Comparison of ENCODE assay signal across 23 mouse cellular contexts in genomic region chr15:78462981-78463380, GRCm38 (mm10). TPM values are rescaled to one million over a fixed set of nuclear protein-coding genes. Genes with fewer than 3 reads are reported as not detected.
DNase-seq lines count a peak whose midpoint lies in the region; ATAC-seq and TF ChIP-seq lines count a peak whose summit lies in the region.
"Had no signal": no experiment of that assay in that cellular context is flagged by ENCODE, and none has a peak within 500 bp of the region (broad histone marks: within the 10 kb centered on the region; RNA-seq: fewer than 3 reads in every experiment).

No protein-coding gene starts in this region.

- WGBS in lung, postnatal 0 days: 28% methylated on average over 2 of the region's 2 CpGs
- 83% methylated on average over 2 of the region's 2 CpGs for WGBS in hindbrain, embryonic 11.5 days

- H3K27me3 ChIP-seq in lung, postnatal 0 days (replicated peaks; ENCODE audit: insufficient read depth, low read length): no peaks in the 10 kb centered on the region
- H3K27me3 ChIP-seq in hindbrain, embryonic 11.5 days (ENCODE audit: control insufficient read depth, insufficient read depth, low read length): no peaks in the 10 kb centered on the region
- H3K27me3 ChIP-seq: forebrain, embryonic 12.5 days; hindbrain, embryonic 15.5 days; limb, embryonic 15.5 days had no signal

- H3K27ac ChIP-seq in lung, postnatal 0 days (ENCODE audit: low read length): no peak overlapping the region
- H3K27ac ChIP-seq in hindbrain, embryonic 11.5 days (ENCODE audit: low read depth, low read length): no peak overlapping the region
- H3K27ac ChIP-seq: forebrain, embryonic 12.5 days; heart, embryonic 13.5 days; hindbrain, embryonic 15.5 days; limb, embryonic 15.5 days; midbrain, embryonic 12.5 days had no signal

- no peaks in the 10 kb centered on the region for H3K9me3 ChIP-seq in lung, postnatal 0 days (ENCODE audit: low read length)
- no peaks in the 10 kb centered on the region for H3K9me3 ChIP-seq in hindbrain, embryonic 11.5 days (ENCODE audit: control insufficient read depth, low read length)
- H3K9me3 ChIP-seq: forebrain, embryonic 12.5 days; heart, embryonic 13.5 days; hindbrain, embryonic 15.5 days; limb, embryonic 15.5 days; midbrain, embryonic 12.5 days had no signal

- H3K4me1 ChIP-seq in lung, postnatal 0 days (ENCODE audit: insufficient read depth, low read depth, low read length): no peaks in the 10 kb centered on the region
- H3K4me1 ChIP-seq in hindbrain, embryonic 11.5 days (replicated peaks; ENCODE audit: control insufficient read depth, insufficient read depth, low read length): no peaks in the 10 kb centered on the region
- H3K4me1 ChIP-seq: forebrain, embryonic 12.5 days; hindbrain, embryonic 15.5 days; limb, embryonic 15.5 days; midbrain, embryonic 12.5 days had no signal

- H3K36me3 ChIP-seq in lung, postnatal 0 days (ENCODE audit: insufficient read depth, low read length): no peaks in the 10 kb centered on the region
- no peaks in the 10 kb centered on the region for H3K36me3 ChIP-seq in hindbrain, embryonic 11.5 days (ENCODE audit: control insufficient read depth, insufficient read depth, low read length)
- H3K36me3 ChIP-seq: forebrain, embryonic 12.5 days; heart, embryonic 13.5 days; hindbrain, embryonic 15.5 days; limb, embryonic 15.5 days; midbrain, embryonic 12.5 days had no signal

- no peak overlapping the region for H3K4me2 ChIP-seq in lung, postnatal 0 days (replicated peaks; ENCODE audit: low read depth, low read length)
- H3K4me2 ChIP-seq in hindbrain, embryonic 11.5 days (replicated peaks; ENCODE audit: low read depth, low read length): no peak overlapping the region
- H3K4me2 ChIP-seq: forebrain, embryonic 12.5 days; heart, embryonic 13.5 days; hindbrain, embryonic 15.5 days; limb, embryonic 15.5 days; midbrain, embryonic 12.5 days had no signal

- TF ChIP-seq CTCF in lung, postnatal 0 days (IDR thresholded peaks at IDR 0.05): peak; percentile 4; the same call in 1 of the 2 replicates

- no peak for TF ChIP-seq EP300 in lung, postnatal 0 days (IDR thresholded peaks at IDR 0.05)

- H3K9ac ChIP-seq in lung, postnatal 0 days (replicated peaks; ENCODE audit: low read depth): no peak overlapping the region
- no peak overlapping the region for H3K9ac ChIP-seq in hindbrain, embryonic 11.5 days (ENCODE audit: low read depth, low read length)
- H3K9ac ChIP-seq: forebrain, embryonic 12.5 days; heart, embryonic 13.5 days; hindbrain, embryonic 15.5 days; limb, embryonic 15.5 days; liver, postnatal 0 days; midbrain, embryonic 12.5 days had no signal

- H3K4me3 ChIP-seq in lung, postnatal 0 days (ENCODE audit: low read depth, low read length): no peak overlapping the region
- no peak overlapping the region for H3K4me3 ChIP-seq in hindbrain, embryonic 11.5 days (ENCODE audit: low read depth, low read length)
- H3K4me3 ChIP-seq: forebrain, embryonic 12.5 days; heart, embryonic 13.5 days; hindbrain, embryonic 15.5 days; limb, embryonic 15.5 days; midbrain, embryonic 12.5 days had no signal

- no peak for DNase-seq in lung, postnatal 0 days (ENCODE audit: low spot score)
- no peak for DNase-seq in lung, postnatal 14 days
- DNase-seq in thymus, postnatal 36 days: peak; percentile 30 to 44
- DNase-seq in hindbrain, embryonic 11.5 days (ENCODE audit: low spot score): no peak
- DNase-seq in gastrocnemius, postnatal 25 days: no peak
- DNase-seq in cerebellum, adult 9-11 months: no peak
- DNase-seq: cerebellum, adult 18-20 months; heart, adult 11 months; heart, postnatal 36 days; kidney, adult 11 months; layer of hippocampus, postnatal 36 days; liver, postnatal 0 days; lung, postnatal 4 days; right cerebral cortex, postnatal 4 days had no signal

- no peak for ATAC-seq in lung, postnatal 0 days
- peak; percentile 85 for ATAC-seq in activated CD4-positive, CD25-positive, alpha-beta regulatory T cell, adult 4 months
- ATAC-seq in monocyte, adult 5-6 weeks (replicated peaks; ENCODE audit: insufficient number of reproducible peaks, low FRiP score, low TSS enrichment, poor library complexity, severe bottlenecking): peak; percentile 60; the same call in 1 of the 2 replicates
- no peak for ATAC-seq in hindbrain, embryonic 11.5 days (ENCODE audit: low FRiP score)
- ATAC-seq: liver, postnatal 0 days had no signal

RNA-seq across cellular contexts. Expression of gene Tmprss6, which starts 5.5 kb away (rescaled TPM):
- polyA plus RNA-seq in lung, postnatal 0 days (2015; fragmentation: Nextera tagmentation; extraction: Ambion mirVana): 0.20 and 0.23 TPM in 2 replicates
- polyA plus RNA-seq in activated CD4-positive, CD25-positive, alpha-beta regulatory T cell, adult 4 months (2017; shearing (Covaris generic)): not detected
- total RNA-seq in monocyte, adult 5-6 weeks (2017): 0.58 TPM in 1 of 3 replicates, not detected in the others
- polyA plus RNA-seq in hindbrain, embryonic 11.5 days (2014; fragmentation: Nextera tagmentation; extraction: Ambion mirVana): 0.05 and 0.24 TPM in 2 replicates
- total RNA-seq in gastrocnemius, postnatal 25 days (2021): not detected
- total RNA-seq: heart, postnatal 36 days; left cerebral cortex, postnatal 14 days had no signal

RNA-seq across cellular contexts. Expression of gene Il2rb, which starts 32.1 kb away (rescaled TPM):
- polyA plus RNA-seq in lung, postnatal 0 days (2015; fragmentation: Nextera tagmentation; extraction: Ambion mirVana): 0.63 and 0.67 TPM in 2 replicates
- polyA plus RNA-seq in activated CD4-positive, CD25-positive, alpha-beta regulatory T cell, adult 4 months (2017; shearing (Covaris generic)): 100 to 1,000 TPM; 489 to 584 TPM
- 102 to 350 TPM (median 102 TPM) in 3 replicates for total RNA-seq in monocyte, adult 5-6 weeks (2017)
- polyA plus RNA-seq in hindbrain, embryonic 11.5 days (2014; fragmentation: Nextera tagmentation; extraction: Ambion mirVana): not detected in 2 replicates
- total RNA-seq in gastrocnemius, postnatal 25 days (2021): not detected
- total RNA-seq: gastrocnemius, adult 8-10 months had no signal
- polyA plus RNA-seq: forebrain, embryonic 12.5 days; midbrain, embryonic 12.5 days had no signal

RNA-seq across cellular contexts. Expression of gene Kctd17, which starts 34.6 kb away (rescaled TPM):
- 23.4 and 27.4 TPM in 2 replicates for polyA plus RNA-seq in lung, postnatal 0 days (2015; fragmentation: Nextera tagmentation; extraction: Ambion mirVana)
- 1 to 10 TPM; 9.0 to 9.7 TPM for polyA plus RNA-seq in activated CD4-positive, CD25-positive, alpha-beta regulatory T cell, adult 4 months (2017; shearing (Covaris generic))
- total RNA-seq in monocyte, adult 5-6 weeks (2017): 4.6 to 6.1 TPM (median 5.0 TPM) in 3 replicates
- 62.7 and 65.8 TPM in 2 replicates for polyA plus RNA-seq in hindbrain, embryonic 11.5 days (2014; fragmentation: Nextera tagmentation; extraction: Ambion mirVana)
- 10 to 100 TPM; 15.8 to 22.8 TPM for total RNA-seq in gastrocnemius, postnatal 25 days (2021)

RNA-seq across cellular contexts. Expression of gene Mpst, which starts 56.8 kb away (rescaled TPM):
- 4.1 TPM in 2 replicates for polyA plus RNA-seq in lung, postnatal 0 days (2015; fragmentation: Nextera tagmentation; extraction: Ambion mirVana)
- 1 to 10 TPM; 1.8 to 6.5 TPM for polyA plus RNA-seq in activated CD4-positive, CD25-positive, alpha-beta regulatory T cell, adult 4 months (2017; shearing (Covaris generic))
- 5.8 to 10.2 TPM (median 8.7 TPM) in 3 replicates for total RNA-seq in monocyte, adult 5-6 weeks (2017)
- 2.6 and 2.7 TPM in 2 replicates for polyA plus RNA-seq in hindbrain, embryonic 11.5 days (2014; fragmentation: Nextera tagmentation; extraction: Ambion mirVana)
- 10 to 100 TPM; 55.7 to 56.8 TPM for total RNA-seq in gastrocnemius, postnatal 25 days (2021)

RNA-seq across cellular contexts. Expression of gene Tst, which starts 57.3 kb away (rescaled TPM):
- polyA plus RNA-seq in lung, postnatal 0 days (2015; fragmentation: Nextera tagmentation; extraction: Ambion mirVana): 160 and 171 TPM in 2 replicates
- polyA plus RNA-seq in activated CD4-positive, CD25-positive, alpha-beta regulatory T cell, adult 4 months (2017; shearing (Covaris generic)): 1 to 10 TPM; 4.0 to 4.6 TPM
- 2.2 TPM in 1 of 3 replicates, not detected in the others for total RNA-seq in monocyte, adult 5-6 weeks (2017)
- 8.5 TPM in 2 replicates for polyA plus RNA-seq in hindbrain, embryonic 11.5 days (2014; fragmentation: Nextera tagmentation; extraction: Ambion mirVana)
- 10 to 100 TPM; 18.4 to 26.5 TPM for total RNA-seq in gastrocnemius, postnatal 25 days (2021)

Comparison
In these comparisons a context has a peak if more than half of its experiments do, and no peak if none do; other contexts are left out.
1. ATAC-seq: peak in activated CD4-positive, CD25-positive, alpha-beta regulatory T cell, adult 4 months (single experiment) and monocyte, adult 5-6 weeks (single experiment); none in lung, postnatal 0 days (single experiment) and hindbrain, embryonic 11.5 days (single experiment).
2. DNase-seq: peak in thymus, postnatal 36 days (2 of 2); none in lung, postnatal 0 days (single experiment), lung, postnatal 14 days (single experiment), hindbrain, embryonic 11.5 days (single experiment), gastrocnemius, postnatal 25 days (single experiment) and cerebellum, adult 9-11 months (single experiment).
3. RNA of gene Il2rb, which starts 32.1 kb away (polyA plus RNA-seq): 489 to 584 TPM in activated CD4-positive, CD25-positive, alpha-beta regulatory T cell, adult 4 months; 0.63 to 0.67 TPM in lung, postnatal 0 days and not detected in hindbrain, embryonic 11.5 days; every median in the first group is over 100 times any median in the second.